Mouse (Mus musculus): ENCODE results near the gene Fbxl17.

DNA sequence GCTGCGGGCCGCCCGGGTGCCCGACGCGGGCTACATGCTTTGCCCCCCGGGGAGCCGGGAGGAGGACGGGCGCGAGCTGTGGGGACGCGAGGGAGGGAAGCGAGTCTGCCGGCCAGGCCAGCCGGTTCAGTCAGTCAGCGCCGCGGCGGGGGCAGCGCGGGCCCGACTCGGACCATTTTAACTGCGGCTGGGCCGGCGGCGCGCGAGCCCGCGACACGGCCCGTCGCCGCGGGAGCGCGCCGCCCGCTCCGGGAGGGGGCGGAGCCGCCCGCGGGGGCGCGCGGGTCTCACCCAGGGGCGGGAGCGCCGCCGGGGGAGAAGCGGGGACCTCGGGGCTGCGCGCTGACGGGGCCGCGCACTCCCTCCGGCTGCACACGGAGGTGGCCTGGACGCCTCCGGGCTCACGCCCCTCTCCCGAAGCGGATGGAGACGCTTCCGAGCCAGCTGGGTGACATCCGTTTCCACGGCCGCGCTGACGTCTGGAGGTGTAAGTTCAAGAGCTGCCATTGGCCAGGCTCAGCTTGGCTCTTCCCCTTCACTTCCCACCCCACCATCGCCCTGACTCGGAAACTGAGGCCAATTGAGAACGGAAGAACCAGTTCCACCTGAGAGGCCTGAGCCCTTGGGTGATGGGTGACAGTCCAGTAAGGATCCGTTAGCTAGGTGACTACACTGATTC, 478 bp upstream of the Fbxl17 start:
- TF ChIP-seq CTCF (IDR thresholded peaks at IDR 0.05; ENCODE audit: low read depth) (no peak), EP300 (IDR thresholded peaks at IDR 0.05; ENCODE audit: low read depth) (no peak)
